Mouse (Mus musculus) ZHBTc4 (cell line): ENCODE results near the gene Dus3l.
A peak's percentile ranks its signal among the peaks of the same experiment; 100 is the strongest.

ENCODE experiments used
- DNase-seq: peaks from one replicate; pipeline ENCODE4 v3.0.0-alpha.2; 2011; ENCODE audit warnings: low read depth, low spot score

The Dus3l gene

GRCm38 (mm10) chr17:56792588-56792987 is 28.0 kb downstream of the Dus3l start:
- DNase-seq = no peak

GRCm38 (mm10) chr17:56793614-56794319 is 29.2 kb downstream of the Dus3l start:
- DNase-seq = no peak

GRCm38 (mm10) chr17:56799276-56799675 is 34.7 kb downstream of the Dus3l start:
- DNase-seq = peak; percentile 62

- no peak for DNase-seq
These were observed 37.5 kb downstream of the Dus3l start for GRCm38 (mm10) chr17:56802065-56802464.

GRCm38 (mm10) chr17:56804952-56805351 is 40.4 kb downstream of the Dus3l start:
- no peak for DNase-seq

- no peak for DNase-seq
These were observed 41.2 kb downstream of the Dus3l start for GRCm38 (mm10) chr17:56805784-56806183.

GRCm38 (mm10) chr17:56808518-56808917 is 44.0 kb downstream of the Dus3l start:
- DNase-seq = peak; percentile 89

- DNase-seq = peak; percentile 83
These were observed 45.7 kb downstream of the Dus3l start for GRCm38 (mm10) chr17:56810245-56810644.

GRCm38 (mm10) chr17:56814316-56815056 is 49.9 kb downstream of the Dus3l start:
- peak; percentile 86 for DNase-seq

- no peak for DNase-seq
These were observed 50.4 kb downstream of the Dus3l start for GRCm38 (mm10) chr17:56815057-56815345.

GRCm38 (mm10) chr17:56818067-56818636 is 53.6 kb downstream of the Dus3l start:
- DNase-seq = peak; percentile 92

GRCm38 (mm10) chr17:56819032-56819545 is 54.5 kb downstream of the Dus3l start:
- DNase-seq = no peak
